Mouse (Mus musculus): ENCODE results near the gene Atxn10.

Gene Atxn10

DNA sequence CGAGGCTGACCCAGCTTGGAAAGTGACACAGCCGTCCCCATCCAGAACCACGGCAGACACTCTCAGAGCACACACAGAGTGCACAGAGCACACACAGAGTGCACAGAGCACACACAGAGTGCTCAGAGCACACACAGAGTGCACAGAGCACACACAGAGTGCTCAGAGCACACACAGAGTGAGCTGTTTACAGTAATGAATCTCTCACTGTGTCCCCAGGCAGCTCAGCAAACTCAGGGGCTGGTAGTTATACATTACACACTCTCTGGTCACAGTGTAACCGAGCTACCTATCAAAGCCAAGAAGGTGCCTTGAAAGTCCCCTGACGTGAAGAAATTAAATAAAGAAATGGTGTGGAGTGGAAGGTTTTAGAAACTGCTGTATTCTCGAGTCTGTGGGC, 133.4 kb downstream of the Atxn10 start:
- DNase-seq (ENCODE audit: low spot score in 2 of 2), result no peak

- no peak for DNase-seq (ENCODE audit: low spot score in 2 of 2)
Measured at GRCm38 (mm10) chr15:85474697-85475096, 138.7 kb downstream of the Atxn10 start.

DNA sequence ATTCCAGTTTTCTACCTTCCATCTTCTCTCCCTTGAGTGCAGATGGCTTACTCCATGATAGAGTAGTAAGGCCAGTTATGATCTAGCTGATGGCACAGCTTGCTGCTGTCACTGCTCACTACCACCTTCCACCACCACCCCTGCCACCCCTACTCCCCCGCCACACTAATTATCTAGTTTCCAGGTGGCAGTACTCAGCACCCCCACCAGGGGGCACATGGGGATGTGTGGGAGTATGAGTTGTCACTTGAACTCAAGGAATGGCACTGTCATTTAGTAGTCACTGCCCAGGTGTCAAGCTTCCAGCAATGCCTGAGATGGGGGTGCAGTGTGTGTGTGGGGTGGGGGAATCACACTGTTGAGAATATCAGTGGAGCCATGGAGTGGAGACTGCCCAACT, 141.5 kb downstream of the Atxn10 start:
- peak; percentile 16 to 31 for DNase-seq (ENCODE audit: low spot score in 2 of 2)

DNA sequence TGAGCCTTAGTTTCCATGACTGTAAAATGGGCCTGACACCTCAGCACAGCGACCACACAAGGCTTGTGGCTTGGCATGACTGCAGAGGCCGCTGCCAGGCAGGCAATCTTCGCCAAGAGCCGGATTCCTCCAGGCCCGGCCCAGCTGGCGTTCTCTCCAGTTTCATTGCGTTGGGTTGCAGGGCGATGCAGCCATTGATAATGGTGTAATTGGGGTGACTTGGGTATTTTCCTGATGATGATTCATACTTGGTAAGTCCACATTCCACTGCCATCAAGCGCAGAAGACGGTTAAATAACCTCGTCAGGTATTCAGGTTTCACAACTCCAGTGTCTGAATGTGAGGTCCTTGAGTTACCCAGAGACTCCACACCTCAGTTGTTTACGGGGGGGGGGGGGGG, 143.3 kb downstream of the Atxn10 start:
- no peak for DNase-seq (ENCODE audit: low spot score in 2 of 2)

DNA sequence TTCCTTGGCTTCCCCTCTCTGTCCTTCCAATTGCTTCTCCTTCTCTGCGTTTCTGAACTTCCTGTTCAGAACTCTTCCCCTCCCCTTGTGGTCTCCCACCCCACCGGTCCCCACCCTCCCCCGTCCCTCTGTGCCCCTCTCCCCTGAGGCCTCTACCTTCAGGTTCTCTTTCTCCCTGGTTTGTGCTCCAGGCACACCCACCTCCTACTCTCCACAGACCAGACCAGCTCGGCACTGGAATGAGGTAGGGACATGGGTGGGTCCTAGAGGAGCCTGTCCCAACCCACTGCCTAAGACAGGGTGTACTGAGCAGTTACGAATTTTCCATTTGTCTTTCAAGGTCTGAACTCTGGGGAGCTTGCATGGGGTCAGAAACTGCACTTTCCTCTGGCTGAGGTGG, 143.9 kb downstream of the Atxn10 start:
- DNase-seq (ENCODE audit: low spot score in 2 of 2), result no peak

DNA sequence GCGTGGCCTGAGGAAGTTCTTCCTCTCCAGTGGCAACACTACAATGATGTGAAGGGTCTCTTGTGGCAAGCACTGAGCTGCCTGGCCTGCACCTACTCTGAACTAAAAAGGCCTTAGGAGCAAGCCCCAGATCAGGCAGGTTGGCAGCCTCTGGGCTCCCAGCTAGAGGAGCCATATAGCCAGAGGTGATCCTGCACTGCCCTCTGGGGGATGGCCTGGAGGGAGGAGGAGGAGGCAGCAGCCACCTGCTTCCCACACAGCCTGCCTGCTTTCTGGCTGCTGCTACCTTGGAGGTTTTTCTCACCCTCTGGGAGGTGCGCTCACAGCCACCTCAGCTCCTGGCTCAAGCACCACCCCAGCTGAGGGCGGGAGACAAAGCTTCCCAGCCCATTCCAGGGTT, 144.6 kb downstream of the Atxn10 start:
- DNase-seq (ENCODE audit: low spot score in 2 of 2), result no peak

DNA sequence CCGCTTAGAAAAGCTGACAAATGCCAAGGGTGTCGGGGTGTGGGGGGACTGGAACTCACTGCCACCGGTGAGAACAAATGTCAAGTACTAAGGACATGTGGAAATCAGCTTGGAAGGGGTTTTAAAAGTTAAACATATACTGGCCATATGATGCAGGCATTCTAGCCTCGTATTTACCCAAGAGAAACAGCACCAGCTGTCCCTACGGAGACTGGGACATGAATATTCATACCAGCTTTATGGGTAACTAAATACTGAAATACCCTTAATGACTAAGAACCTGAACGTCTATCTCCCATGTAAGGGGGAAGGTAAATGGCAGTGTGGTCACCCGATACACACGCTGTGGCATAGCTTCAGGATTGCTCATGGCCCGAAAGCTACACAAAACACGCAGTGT, 152.9 kb downstream of the Atxn10 start:
- no peak for DNase-seq (ENCODE audit: low spot score in 2 of 2)

- no peak for DNase-seq (ENCODE audit: low spot score in 2 of 2)
Measured at GRCm38 (mm10) chr15:85489751-85490150, 153.7 kb downstream of the Atxn10 start.

GRCm38 (mm10) chr15:85494163-85494621, 158.1 kb downstream of the Atxn10 start:
- DNase-seq (ENCODE audit: low spot score in 2 of 2), result no peak

DNA sequence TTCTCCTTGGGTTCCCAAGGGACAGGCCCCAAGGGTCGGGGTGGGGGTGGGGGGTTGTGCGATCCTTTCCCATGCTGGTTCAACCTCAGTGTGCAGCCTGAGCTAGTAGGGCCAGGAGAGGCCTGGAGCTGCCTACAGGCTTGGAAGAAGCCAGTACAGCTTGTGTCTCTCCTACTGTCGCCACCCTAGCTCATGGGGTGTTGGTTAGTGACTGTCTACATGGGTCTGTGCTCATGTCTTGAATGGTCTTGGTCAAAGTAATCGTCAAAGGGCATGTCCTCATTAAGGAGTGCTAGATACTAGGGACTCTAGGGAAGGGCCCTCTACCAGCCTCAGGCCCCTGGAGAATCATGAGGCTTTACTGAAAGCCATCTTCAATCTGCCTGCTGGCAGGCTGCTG, 161.5 kb downstream of the Atxn10 start:
- no peak for DNase-seq (ENCODE audit: low spot score in 2 of 2)

DNA sequence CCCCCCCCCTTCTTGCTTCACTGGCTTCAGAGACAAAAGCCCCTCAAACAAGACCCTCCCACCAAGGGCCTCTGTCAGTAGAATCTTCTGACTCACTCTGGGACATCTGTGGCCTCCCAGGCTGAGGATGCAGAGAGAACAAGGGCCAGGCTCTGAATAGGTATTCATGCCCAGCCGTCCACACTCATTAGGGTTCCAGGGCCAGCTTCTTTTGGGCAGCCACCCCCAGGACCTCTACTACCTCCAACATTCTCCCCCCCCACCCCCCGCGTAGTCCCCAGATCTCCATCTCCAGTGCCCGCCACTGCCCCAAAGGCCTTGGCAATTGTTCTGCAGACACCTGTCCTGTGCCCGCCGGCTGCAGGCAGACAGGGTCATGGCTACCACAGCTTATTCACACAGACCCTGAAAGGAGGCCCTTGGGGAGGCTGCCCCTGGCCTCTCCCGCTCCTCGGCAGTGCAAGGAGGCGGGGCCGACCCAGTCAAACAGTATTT, 162.0 kb downstream of the Atxn10 start:
- DNase-seq (ENCODE audit: low spot score in 2 of 2), result no peak

GRCm38 (mm10) chr15:85500267-85500666, 164.2 kb downstream of the Atxn10 start:
- no peak for DNase-seq (ENCODE audit: low spot score in 2 of 2)

DNA sequence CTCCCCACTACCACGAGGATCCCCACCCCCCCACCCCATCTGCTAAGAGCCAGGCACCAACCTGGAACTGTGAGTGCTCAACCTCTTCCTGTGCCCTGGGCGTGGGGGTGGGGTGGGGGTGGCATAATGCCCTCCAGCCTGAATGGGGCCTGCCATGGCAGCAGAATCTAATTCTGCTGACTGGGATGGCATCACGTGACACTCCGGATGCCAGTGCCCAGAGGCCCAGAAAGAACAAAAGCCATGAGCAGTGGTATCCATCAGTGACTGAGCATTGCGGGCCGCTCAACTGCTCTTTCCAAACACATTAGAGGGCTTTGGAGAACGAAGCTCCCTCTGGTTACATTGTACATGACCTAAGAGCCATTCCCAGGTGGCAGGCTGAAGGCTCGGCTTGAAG, 167.1 kb downstream of the Atxn10 start, which contains the start of gene 7530416G11Rik:
7530416G11Rik (minus strand) TSS at position 101 of the 400 bp plus-strand sequence.
- no peak for DNase-seq (ENCODE audit: low spot score in 2 of 2)

- DNase-seq (ENCODE audit: low spot score in 2 of 2), result no peak
Measured at GRCm38 (mm10) chr15:85505118-85505925, 169.3 kb downstream of the Atxn10 start.

- no peak for DNase-seq (ENCODE audit: low spot score in 2 of 2)
Measured at GRCm38 (mm10) chr15:85506680-85507079, 170.6 kb downstream of the Atxn10 start.

DNA sequence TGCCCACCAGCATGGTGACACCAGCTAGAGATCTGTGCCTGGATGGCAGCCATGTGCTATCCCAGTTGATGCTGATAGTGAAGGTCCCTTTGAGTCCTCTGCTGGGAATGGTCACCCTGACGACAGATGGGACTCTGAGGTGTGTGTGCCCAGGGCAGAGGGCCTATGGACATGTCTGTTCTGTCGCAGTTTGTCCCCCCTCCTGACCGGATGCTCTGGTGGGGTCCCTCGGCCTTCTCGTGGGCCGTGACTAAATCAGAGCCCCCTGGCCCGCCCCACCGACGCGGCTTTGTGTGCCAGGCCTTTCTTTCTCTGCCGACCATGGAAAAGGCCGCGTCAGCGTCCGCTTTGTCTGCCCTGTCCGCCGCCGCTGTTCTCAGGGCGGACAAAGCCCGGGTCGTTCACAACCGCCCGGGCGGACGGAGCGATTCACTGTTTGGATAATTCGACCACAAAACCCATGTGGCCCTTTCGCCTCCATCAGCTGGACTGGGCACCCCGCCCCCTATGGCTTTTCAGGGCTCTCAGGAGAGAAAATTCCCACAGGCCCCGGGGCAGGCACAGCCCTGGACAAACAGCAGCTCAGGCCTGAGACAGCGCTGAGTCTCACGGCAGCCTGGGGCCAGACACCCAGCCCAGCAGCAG, 171.4 kb downstream of the Atxn10 start:
- no peak for DNase-seq (ENCODE audit: low spot score in 2 of 2)

Measured in spleen, postnatal 36 days (tissue).